Mouse (Mus musculus) c-Kit-negative CD71-positive TER-119-positive erythroid progenitor cells, embryonic 14.5 days (primary cell): ENCODE measurements around the gene Btbd9.

ENCODE experiments used
- DNase-seq: peaks from one replicate; pipeline ENCODE4 v3.0.0-alpha.2; 2013; ENCODE audit warnings: low read depth, low spot score

The Btbd9 gene

GRCm38 (mm10) chr17:30602175-30602574 lies 25.9 kb upstream of the Btbd9 start:
- no peak for DNase-seq

- no peak for DNase-seq
These were observed 22.0 kb upstream of the Btbd9 start for GRCm38 (mm10) chr17:30598300-30598699.

GRCm38 (mm10) chr17:30597786-30598185 lies 21.5 kb upstream of the Btbd9 start:
- no peak for DNase-seq

DNA sequence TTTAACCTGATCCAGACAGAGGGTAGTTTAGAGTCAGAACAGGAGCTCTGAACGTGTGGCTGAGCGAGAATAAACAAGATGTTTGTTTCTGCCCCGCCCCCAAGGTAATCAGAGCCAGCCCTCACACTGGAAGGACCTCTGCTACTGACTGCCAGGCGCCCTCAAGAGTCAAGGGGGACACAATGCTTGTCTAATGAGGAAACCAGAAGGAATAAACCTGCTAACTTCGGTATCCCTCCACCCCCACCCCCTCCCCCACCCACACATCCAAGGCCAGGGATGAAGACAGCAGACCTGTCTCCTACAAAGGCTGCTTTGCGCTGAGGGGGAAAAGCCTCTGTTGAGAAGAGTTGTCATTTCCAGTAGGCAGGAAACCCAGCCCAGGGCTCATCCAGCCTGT lies 18.6 kb upstream of the Btbd9 start:
- DNase-seq: no peak

GRCm38 (mm10) chr17:30594407-30594806 lies 18.1 kb upstream of the Btbd9 start:
- DNase-seq: no peak

DNA sequence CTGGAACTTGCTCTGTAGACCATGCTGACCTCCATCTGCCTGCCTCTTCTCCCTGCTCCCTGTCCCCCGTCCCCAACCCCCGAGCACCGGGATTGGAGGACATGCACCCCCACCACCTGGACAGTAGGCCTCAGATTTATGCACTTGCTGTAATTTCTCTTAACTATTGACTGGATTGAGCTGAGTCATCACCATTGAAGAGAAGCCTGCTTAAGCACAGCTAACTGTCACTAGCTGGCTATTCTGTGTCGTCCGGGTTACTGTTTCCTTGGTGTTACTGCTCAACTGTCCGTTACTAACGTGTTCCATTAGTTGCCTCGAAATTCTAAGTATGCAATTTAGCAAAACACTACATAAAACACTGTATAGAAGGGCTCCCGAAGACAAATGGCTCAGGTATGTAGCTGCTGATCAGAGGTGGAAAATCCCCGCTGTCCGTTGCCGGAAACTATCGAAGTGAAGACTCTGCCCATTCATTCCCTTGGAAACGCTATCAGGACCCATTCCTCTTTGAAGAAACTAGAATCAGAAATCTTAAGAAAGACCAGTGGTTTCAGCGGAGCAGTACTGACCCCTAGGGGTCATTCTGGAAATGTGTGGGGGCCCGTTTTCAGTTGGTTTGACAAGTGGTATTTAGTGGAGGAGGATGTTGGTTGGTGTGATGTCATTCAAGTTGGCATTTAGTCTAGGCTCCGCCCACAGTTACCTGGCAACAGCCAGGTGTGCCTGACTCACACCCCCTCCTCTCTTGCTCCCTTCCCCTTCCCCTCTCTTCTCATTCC lies 14.3 kb upstream of the Btbd9 start:
- DNase-seq: no peak

GRCm38 (mm10) chr17:30583258-30584001 lies 7.1 kb upstream of the Btbd9 start:
- no peak for DNase-seq

DNA sequence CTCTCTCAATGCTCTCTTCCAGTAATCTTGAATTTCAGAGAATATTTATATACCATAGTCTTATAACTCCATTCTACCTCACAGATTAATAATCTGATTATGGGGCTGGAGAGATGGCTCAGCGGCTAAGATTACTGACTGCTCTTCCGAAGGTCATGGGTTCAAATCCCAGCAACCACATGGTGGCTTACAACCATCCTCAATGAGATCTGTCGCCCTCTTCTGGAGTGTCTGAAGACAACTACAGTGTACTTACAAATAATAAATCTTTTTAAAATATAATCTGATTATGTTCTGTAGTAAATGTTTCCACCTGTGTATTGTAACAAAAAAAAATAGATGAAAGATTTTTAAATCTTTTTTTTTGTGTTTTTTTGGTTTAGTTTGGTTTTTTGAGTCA lies 6.0 kb upstream of the Btbd9 start:
- DNase-seq: no peak

- DNase-seq: no peak
These were observed 4.9 kb upstream of the Btbd9 start for GRCm38 (mm10) chr17:30581201-30581600.

GRCm38 (mm10) chr17:30580781-30581180 lies 4.5 kb upstream of the Btbd9 start:
- DNase-seq: no peak

GRCm38 (mm10) chr17:30576946-30577345 lies 658 bp upstream of the Btbd9 start:
- DNase-seq: no peak

GRCm38 (mm10) chr17:30575121-30575904 lies 975 bp downstream of the Btbd9 start:
- peak; percentile 31 for DNase-seq

DNA sequence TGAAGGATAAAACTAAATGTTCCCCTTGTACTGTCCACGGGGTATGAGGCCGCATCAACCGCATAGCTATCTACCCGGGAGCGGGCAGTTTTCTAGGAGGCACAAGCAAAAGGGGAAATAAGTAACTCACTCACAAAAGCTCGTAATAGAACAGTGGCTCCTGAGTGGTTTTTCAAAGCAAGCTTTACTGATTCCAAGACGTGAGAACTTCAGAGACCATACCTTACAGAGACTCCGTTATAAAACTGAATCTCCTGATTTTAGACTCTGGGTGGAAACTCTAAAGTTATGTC lies 1.6 kb downstream of the Btbd9 start:
- DNase-seq: no peak

DNA sequence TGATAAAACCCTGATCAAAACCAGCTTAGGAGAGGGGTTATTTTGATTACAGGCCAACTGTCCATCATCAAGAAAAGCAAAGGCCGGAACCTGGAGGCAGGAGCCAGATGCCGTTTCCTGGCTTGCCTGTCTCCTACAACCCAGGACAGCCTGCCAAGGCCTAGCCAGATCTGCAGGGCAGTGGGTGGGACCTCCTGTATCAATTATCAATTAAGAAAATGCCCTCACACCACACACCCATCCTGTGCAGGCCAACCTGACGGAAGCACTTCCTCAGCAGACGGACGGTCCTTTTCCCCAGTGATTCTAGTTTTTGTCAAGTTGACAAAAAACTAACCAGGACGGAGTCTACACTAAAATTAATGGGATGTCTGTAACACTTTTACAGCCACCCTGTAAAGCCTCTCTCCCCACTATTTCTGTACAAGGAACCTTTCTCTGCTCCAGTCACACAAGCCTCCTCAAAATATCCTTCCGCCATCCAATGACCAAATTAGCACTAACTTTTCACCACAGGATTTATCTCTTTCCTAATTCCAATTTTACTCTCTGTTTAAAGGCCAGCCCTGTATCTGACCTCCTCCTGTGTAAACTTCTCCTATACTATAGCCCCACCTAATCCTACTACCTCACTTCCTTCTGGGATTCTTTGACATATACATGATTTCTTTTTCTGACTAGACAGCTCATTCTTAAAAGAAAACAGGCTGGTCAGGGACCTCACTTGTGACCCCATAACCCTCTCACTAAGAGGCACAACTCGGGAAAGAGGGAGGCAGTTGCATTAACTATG lies 2.1 kb downstream of the Btbd9 start:
- no peak for DNase-seq

DNA sequence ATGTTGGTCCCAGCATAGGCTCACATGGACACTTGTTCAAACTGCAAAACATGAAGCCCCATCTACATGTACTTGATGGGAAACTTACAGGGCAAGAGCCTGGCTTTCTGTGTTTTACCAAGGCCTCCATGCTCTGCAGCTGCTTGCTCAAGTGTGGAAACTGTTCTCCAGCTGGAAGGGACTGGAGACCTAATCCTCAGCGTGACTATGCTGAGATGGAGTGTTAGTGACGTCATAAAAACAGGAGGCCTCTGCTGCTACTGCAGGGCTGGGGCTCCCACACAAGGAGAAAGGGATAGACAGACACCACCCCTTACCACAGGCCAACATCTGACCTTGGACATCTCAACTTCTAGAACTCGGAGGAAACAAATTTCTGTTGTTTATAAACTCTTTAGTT lies 5.3 kb downstream of the Btbd9 start:
- DNase-seq: no peak

DNA sequence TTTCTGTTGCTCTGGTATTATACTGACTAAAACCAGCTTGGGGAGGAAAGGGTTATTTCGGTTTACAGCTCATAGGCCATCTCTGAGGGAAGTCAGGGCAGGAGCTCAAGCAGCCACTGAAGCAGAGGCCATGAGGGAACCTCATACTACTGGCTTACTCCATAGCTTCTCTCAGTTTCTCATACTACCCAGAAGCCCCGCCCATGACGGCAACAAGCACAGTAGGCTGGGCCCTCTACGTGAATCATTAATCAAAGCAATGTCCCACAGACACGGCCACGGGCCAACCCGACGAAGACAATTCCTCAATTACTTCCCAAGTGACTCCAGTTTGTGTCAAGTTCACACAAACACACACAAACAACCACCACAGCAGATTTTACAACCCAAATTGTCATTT lies 6.1 kb downstream of the Btbd9 start:
- DNase-seq: no peak

- DNase-seq: no peak
These were observed 7.8 kb downstream of the Btbd9 start for GRCm38 (mm10) chr17:30568473-30568872.

DNA sequence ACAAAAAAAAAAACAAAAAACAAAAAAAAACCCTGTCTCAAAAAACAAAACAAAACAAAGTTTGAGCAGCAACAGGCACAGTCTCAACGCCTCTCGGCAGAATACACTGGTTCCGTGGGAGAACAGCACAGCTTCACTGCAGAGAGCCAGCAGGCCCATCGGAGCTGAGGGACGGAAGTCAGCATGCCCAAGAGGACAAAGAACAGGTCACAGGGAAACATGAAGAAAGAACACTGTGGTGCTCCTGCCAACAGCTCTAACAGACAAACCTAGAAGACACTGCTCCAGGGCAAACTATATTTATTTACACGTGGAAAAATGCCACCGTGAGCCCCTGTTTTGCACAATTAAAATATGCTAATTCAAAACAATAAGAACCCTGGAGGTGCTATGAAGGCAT lies 11.3 kb downstream of the Btbd9 start:
- DNase-seq: no peak

DNA sequence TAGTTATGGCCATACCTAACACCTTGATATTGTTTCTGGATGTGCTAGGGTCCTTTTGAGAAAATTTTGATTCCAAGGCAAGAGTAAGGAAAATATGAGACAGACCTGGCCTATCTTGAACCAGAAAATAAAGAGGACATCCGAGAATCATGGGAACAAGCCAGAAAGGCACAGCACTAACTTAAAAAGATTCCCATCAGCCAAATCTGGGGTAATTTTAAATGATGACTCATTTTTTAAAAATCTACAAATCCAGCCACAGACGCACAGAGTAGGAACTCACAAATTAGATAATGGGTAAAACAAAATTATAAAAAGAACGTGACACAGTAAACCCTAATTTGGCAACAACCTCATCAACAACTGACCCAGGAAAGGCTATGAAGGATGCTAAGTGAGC lies 11.9 kb downstream of the Btbd9 start:
- DNase-seq: no peak

GRCm38 (mm10) chr17:30563484-30564075 lies 12.7 kb downstream of the Btbd9 start:
- DNase-seq: no peak

- DNase-seq: no peak
These were observed 13.5 kb downstream of the Btbd9 start for GRCm38 (mm10) chr17:30562770-30563169.
